Mouse (Mus musculus): ENCODE results near the gene Dhrs1. TPM values are rescaled to one million over a fixed set of nuclear protein-coding genes. Genes with fewer than 3 reads are reported as not detected.

Gene Dhrs1
- polyA plus RNA-seq, 1 experiment from 2014 or later: 48.8 TPM

- Histone ChIP-seq H3K4me1 (replicated peaks; ENCODE audit: control insufficient read depth, insufficient read depth, low read length) (peaks cover 3% of the 10 kb centered on the region), H3K4me2 (peak overlapping the region; percentile 36), H3K27me3 (replicated peaks; ENCODE audit: control insufficient read depth, insufficient read depth, low read length) (peaks cover 43% of the 10 kb centered on the region), H3K9ac (ENCODE audit: low read depth, low read length) (no peak overlapping the region), H3K36me3 (ENCODE audit: control insufficient read depth, insufficient read depth, low read length) (no peaks in the 10 kb centered on the region), H3K27ac (ENCODE audit: low read depth, low read length) (no peak overlapping the region), H3K4me3 (ENCODE audit: low read depth, low read length) (no peak overlapping the region), H3K9me3 (ENCODE audit: control insufficient read depth, low read length) (no peaks in the 10 kb centered on the region)
- 51% methylated on average over 9 of the region's 9 CpGs for WGBS
- ATAC-seq (replicated peaks; ENCODE audit: low FRiP score): no peak
- DNase-seq (ENCODE audit: low spot score): no peak
Observed at GRCm38 (mm10) chr14:55782361-55782960, 37.0 kb upstream of the Dhrs1 start.

- Histone ChIP-seq H3K27ac (ENCODE audit: low read depth, low read length) (no peak overlapping the region), H3K4me2 (peak overlapping the region; percentile 31; the same call in 1 of the 2 replicates), H3K4me3 (ENCODE audit: low read depth, low read length) (no peak overlapping the region), H3K36me3 (ENCODE audit: control insufficient read depth, insufficient read depth, low read length) (no peaks in the 10 kb centered on the region), H3K9ac (ENCODE audit: low read depth, low read length) (no peak overlapping the region), H3K9me3 (ENCODE audit: control insufficient read depth, low read length) (no peaks in the 10 kb centered on the region), H3K4me1 (replicated peaks; ENCODE audit: control insufficient read depth, insufficient read depth, low read length) (peaks cover 11% of the 10 kb centered on the region), H3K27me3 (replicated peaks; ENCODE audit: control insufficient read depth, insufficient read depth, low read length) (peaks cover 40% of the 10 kb centered on the region)
- DNase-seq (ENCODE audit: low spot score): peak; percentile 53
- ATAC-seq (replicated peaks; ENCODE audit: low FRiP score): 0 out of 2 replicates have a peak, but pooled peaks have one; percentile 56
- 18% methylated on average over 14 of the region's 14 CpGs for WGBS
Observed at GRCm38 (mm10) chr14:55781310-55781709, 35.8 kb upstream of the Dhrs1 start.

DNA sequence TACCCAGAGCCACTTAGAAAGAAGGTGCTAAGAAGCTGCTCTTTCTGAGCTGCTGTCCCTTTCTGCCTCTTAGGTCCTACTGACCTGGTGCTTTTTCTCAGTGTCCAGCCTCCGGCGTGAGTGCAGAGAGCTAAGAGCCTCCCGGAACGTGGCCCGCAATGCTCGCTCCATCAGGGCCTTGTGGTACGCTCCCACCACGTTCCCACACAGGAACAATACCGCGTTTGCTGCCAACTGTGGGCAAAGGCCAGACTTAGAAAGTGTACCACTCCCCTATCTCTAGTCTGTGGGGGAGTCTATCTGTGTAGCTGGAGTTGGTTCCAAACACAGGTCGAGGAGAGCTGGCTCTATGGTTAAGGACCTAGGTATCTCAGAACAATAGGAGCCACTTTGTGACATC is 35.2 kb upstream of the Dhrs1 start:
- no peak for DNase-seq (ENCODE audit: low spot score)
- Histone ChIP-seq H3K9me3 (ENCODE audit: control insufficient read depth, low read length) (no peaks in the 10 kb centered on the region), H3K4me3 (ENCODE audit: low read depth, low read length) (no peak overlapping the region), H3K36me3 (ENCODE audit: control insufficient read depth, insufficient read depth, low read length) (no peaks in the 10 kb centered on the region), H3K9ac (ENCODE audit: low read depth, low read length) (no peak overlapping the region), H3K4me1 (replicated peaks; ENCODE audit: control insufficient read depth, insufficient read depth, low read length) (peaks cover 11% of the 10 kb centered on the region), H3K4me2 (peak overlapping the region; percentile 11; the same call in 1 of the 2 replicates), H3K27ac (ENCODE audit: low read depth, low read length) (no peak overlapping the region), H3K27me3 (replicated peaks; ENCODE audit: control insufficient read depth, insufficient read depth, low read length) (peaks cover 36% of the 10 kb centered on the region)
- WGBS: 79% methylated on average over 11 of the region's 11 CpGs
- ATAC-seq (replicated peaks; ENCODE audit: low FRiP score): no peak

DNA sequence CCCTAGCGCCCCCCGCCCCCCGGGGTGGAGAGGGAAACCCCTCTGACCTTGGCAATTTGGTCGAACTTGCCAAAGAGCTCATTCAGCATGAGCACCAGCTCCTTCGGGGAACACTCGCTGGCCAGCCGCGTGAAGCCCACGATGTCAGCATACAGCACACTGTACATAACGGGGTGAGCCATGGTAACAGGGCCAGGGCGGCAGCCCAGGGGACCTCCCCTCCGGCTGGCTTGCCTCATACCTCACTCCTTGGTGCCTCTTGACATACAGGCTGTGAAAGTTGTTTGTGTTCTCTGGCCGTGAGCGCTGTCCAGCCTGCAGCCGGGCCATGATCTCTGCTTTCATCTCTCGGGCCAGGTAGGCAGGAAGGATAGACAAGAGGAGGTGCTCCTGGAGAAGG is 34.2 kb upstream of the Dhrs1 start:
- no peaks in the 10 kb centered on the region for H3K9me3 ChIP-seq (ENCODE audit: control insufficient read depth, low read length)
- no peak overlapping the region for H3K27ac ChIP-seq (ENCODE audit: low read depth, low read length)
- WGBS: 63% methylated on average over 16 of the region's 16 CpGs
- H3K36me3 ChIP-seq (ENCODE audit: control insufficient read depth, insufficient read depth, low read length): no peaks in the 10 kb centered on the region
- H3K9ac ChIP-seq (ENCODE audit: low read depth, low read length): no peak overlapping the region
- DNase-seq (ENCODE audit: low spot score): no peak
- no peak for ATAC-seq (replicated peaks; ENCODE audit: low FRiP score)
- peaks cover 33% of the 10 kb centered on the region for H3K27me3 ChIP-seq (replicated peaks; ENCODE audit: control insufficient read depth, insufficient read depth, low read length)
- H3K4me2 ChIP-seq: no peak overlapping the region
- no peak overlapping the region for H3K4me3 ChIP-seq (ENCODE audit: low read depth, low read length)
- peaks cover 11% of the 10 kb centered on the region for H3K4me1 ChIP-seq (replicated peaks; ENCODE audit: control insufficient read depth, insufficient read depth, low read length)

- H3K4me1 ChIP-seq (replicated peaks; ENCODE audit: control insufficient read depth, insufficient read depth, low read length): peaks cover 11% of the 10 kb centered on the region
- H3K36me3 ChIP-seq (ENCODE audit: control insufficient read depth, insufficient read depth, low read length): no peaks in the 10 kb centered on the region
- H3K4me2 ChIP-seq: no peak overlapping the region
- 85% methylated on average over 15 of the region's 15 CpGs for WGBS
- no peak overlapping the region for H3K4me3 ChIP-seq (ENCODE audit: low read depth, low read length)
- no peak for DNase-seq (ENCODE audit: low spot score)
- peaks cover 24% of the 10 kb centered on the region for H3K27me3 ChIP-seq (replicated peaks; ENCODE audit: control insufficient read depth, insufficient read depth, low read length)
- no peaks in the 10 kb centered on the region for H3K9me3 ChIP-seq (ENCODE audit: control insufficient read depth, low read length)
- H3K27ac ChIP-seq (ENCODE audit: low read depth, low read length): no peak overlapping the region
- no peak overlapping the region for H3K9ac ChIP-seq (ENCODE audit: low read depth, low read length)
- no peak for ATAC-seq (replicated peaks; ENCODE audit: low FRiP score)
Observed at GRCm38 (mm10) chr14:55778686-55779085, 33.2 kb upstream of the Dhrs1 start.

DNA sequence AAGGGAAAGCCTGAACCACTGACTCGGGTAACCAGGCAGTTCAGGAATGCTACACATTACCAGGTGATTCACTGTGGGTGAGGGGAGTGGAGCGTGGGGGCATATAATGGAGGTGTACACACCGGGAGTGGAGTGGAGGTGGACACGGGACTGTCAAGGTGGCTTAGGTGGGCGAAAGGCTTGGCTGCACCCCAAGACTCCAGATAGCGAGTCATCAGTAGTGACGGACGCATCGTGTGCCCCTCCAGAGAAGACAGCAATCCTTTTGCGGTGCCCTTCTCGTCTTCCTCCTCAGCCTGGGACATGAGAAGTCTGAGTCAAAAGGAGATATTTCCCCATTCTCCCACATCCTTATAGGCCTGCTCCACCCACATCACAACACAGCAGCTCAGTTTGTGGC is 32.3 kb upstream of the Dhrs1 start:
- H3K27ac ChIP-seq (ENCODE audit: low read depth, low read length): no peak overlapping the region
- H3K9ac ChIP-seq (ENCODE audit: low read depth, low read length): no peak overlapping the region
- H3K27me3 ChIP-seq (replicated peaks; ENCODE audit: control insufficient read depth, insufficient read depth, low read length): peaks cover 18% of the 10 kb centered on the region
- no peak for DNase-seq (ENCODE audit: low spot score)
- no peak overlapping the region for H3K4me3 ChIP-seq (ENCODE audit: low read depth, low read length)
- H3K4me1 ChIP-seq (replicated peaks; ENCODE audit: control insufficient read depth, insufficient read depth, low read length): peaks cover 11% of the 10 kb centered on the region
- no peak overlapping the region for H3K4me2 ChIP-seq
- H3K36me3 ChIP-seq (ENCODE audit: control insufficient read depth, insufficient read depth, low read length): no peaks in the 10 kb centered on the region
- ATAC-seq (replicated peaks; ENCODE audit: low FRiP score): no peak
- 88% methylated on average over 11 of the region's 11 CpGs for WGBS
- no peaks in the 10 kb centered on the region for H3K9me3 ChIP-seq (ENCODE audit: control insufficient read depth, low read length)

DNA sequence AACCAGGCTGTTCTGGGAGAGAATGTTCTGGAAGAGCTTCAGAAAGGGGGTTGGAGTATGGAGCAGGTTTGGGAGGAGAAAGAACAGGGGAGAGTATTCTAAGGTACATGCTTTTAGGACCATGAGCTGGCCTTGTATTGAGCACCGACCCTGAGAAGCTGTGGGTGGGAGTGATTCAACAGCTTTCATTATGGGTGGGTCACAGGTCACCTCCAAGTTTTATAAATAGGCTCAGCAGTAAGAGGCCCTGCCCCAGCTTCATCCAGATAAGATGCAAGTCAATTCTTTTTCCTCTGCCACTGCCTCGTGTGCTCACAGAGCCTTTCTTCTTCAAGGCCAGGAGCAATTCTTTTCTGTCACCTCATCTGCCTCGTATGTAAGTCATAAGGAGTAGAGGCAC is 31.7 kb upstream of the Dhrs1 start:
- Histone ChIP-seq H3K36me3 (ENCODE audit: control insufficient read depth, insufficient read depth, low read length) (no peaks in the 10 kb centered on the region), H3K9me3 (ENCODE audit: control insufficient read depth, low read length) (no peaks in the 10 kb centered on the region), H3K9ac (ENCODE audit: low read depth, low read length) (no peak overlapping the region), H3K27ac (ENCODE audit: low read depth, low read length) (no peak overlapping the region), H3K4me2 (no peak overlapping the region), H3K4me1 (replicated peaks; ENCODE audit: control insufficient read depth, insufficient read depth, low read length) (peaks cover 11% of the 10 kb centered on the region), H3K4me3 (ENCODE audit: low read depth, low read length) (no peak overlapping the region), H3K27me3 (replicated peaks; ENCODE audit: control insufficient read depth, insufficient read depth, low read length) (peaks cover 15% of the 10 kb centered on the region)
- ATAC-seq (replicated peaks; ENCODE audit: low FRiP score) (no peak), DNase-seq (ENCODE audit: low spot score) (no peak)
- 31% methylated on average over 3 of the region's 3 CpGs for WGBS

GRCm38 (mm10) chr14:55776711-55777110 is 31.2 kb upstream of the Dhrs1 start:
- ATAC-seq (replicated peaks; ENCODE audit: low FRiP score): no peak

DNA sequence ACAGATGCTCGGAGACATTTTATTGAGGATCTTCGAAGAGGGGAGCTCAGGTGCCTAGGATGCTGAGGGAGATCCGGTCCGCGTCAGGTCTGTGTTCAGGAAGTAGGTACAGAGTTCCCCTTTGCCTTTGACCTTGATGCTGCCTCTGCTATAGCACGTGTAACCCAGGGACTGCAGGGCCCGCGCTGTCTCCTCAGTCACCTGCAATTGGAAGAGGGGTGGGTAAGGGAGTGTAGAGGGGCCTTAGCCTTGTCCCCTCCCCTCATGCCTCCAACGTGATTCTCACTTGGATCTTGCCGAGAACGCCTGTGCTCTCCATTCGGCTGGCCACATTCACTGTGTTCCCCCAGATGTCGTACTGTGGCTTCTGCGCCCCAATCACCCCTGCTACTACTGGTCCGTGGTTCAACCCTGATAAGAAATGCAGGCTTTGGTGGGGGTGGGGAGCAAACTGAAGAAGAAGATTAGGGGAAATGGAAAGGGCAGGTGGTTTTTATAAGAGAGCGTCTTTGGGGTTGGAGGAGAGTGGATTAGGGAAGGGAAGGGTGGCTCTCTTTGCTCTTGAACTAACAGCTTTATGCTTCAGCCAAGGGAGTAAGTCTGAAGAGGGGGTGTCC is 23.7 kb upstream of the Dhrs1 start:
- Histone ChIP-seq H3K27me3 (replicated peaks; ENCODE audit: control insufficient read depth, insufficient read depth, low read length) (peaks cover 26% of the 10 kb centered on the region), H3K9ac (ENCODE audit: low read depth, low read length) (peak overlapping the region; percentile 35; the same call in 1 of the 2 replicates), H3K27ac (ENCODE audit: low read depth, low read length) (peak overlapping the region; percentile 41), H3K36me3 (ENCODE audit: control insufficient read depth, insufficient read depth, low read length) (no peaks in the 10 kb centered on the region), H3K4me2 (peak overlapping the region; percentile 46), H3K9me3 (ENCODE audit: control insufficient read depth, low read length) (no peaks in the 10 kb centered on the region), H3K4me1 (replicated peaks; ENCODE audit: control insufficient read depth, insufficient read depth, low read length) (peaks cover 19% of the 10 kb centered on the region), H3K4me3 (ENCODE audit: low read depth, low read length) (0 out of 2 replicates have a peak overlapping the region, but pooled peaks have one; percentile 1)
- no peak for DNase-seq (ENCODE audit: low spot score)
- ATAC-seq (replicated peaks; ENCODE audit: low FRiP score): peak; percentile 79
- 45% methylated on average over 16 of the region's 16 CpGs for WGBS

More at GRCm38 (mm10) chr14:55776711-55777110, 31.2 kb upstream of the Dhrs1 start:
- no peak for DNase-seq (ENCODE audit: low spot score)
- 55% methylated on average over 7 of the region's 7 CpGs for WGBS
- no peak overlapping the region for H3K27ac ChIP-seq (ENCODE audit: low read depth, low read length)
- peaks cover 11% of the 10 kb centered on the region for H3K27me3 ChIP-seq (replicated peaks; ENCODE audit: control insufficient read depth, insufficient read depth, low read length)
- no peaks in the 10 kb centered on the region for H3K36me3 ChIP-seq (ENCODE audit: control insufficient read depth, insufficient read depth, low read length)
- H3K9ac ChIP-seq (ENCODE audit: low read depth, low read length): no peak overlapping the region
- no peak overlapping the region for H3K4me3 ChIP-seq (ENCODE audit: low read depth, low read length)
- H3K4me1 ChIP-seq (replicated peaks; ENCODE audit: control insufficient read depth, insufficient read depth, low read length): peaks cover 9% of the 10 kb centered on the region
- no peaks in the 10 kb centered on the region for H3K9me3 ChIP-seq (ENCODE audit: control insufficient read depth, low read length)
- H3K4me2 ChIP-seq: no peak overlapping the region
